Mouse (Mus musculus) hematopoietic stem cell, adult 5-6 weeks (primary cell): ENCODE results near the gene Rpain. TPM values are rescaled to one million over a fixed set of nuclear protein-coding genes. Genes with fewer than 3 reads are reported as not detected.

ENCODE experiments used
- ATAC-seq, 2 experiments: fragments of 125-278 bp in 1 of 2; replicated peaks in 1 of 2; 2 replicates each; pipeline ENCODE4 v1.8.0; 2016 to 2017; ENCODE audit warnings: inconsistent platforms in 2 of 2, mild to moderate bottlenecking in 2 of 2, moderate number of reproducible peaks in 2 of 2, low read depth in 1 of 2, moderate TSS enrichment in 1 of 2; ENCODE audit not compliant: low FRiP score in 2 of 2, poor library complexity in 2 of 2, severe bottlenecking in 2 of 2, insufficient read depth in 1 of 2, low TSS enrichment in 1 of 2
- total RNA-seq: library from RNA; stranded (forward); fragments of 172-1452, 232-1000 nt; gene quantifications from 2 replicates; pipeline ENCODE4 v1.2.3, GENCODE M21; 2017

Gene Rpain
- 28.5 and 32.5 TPM in 2 replicates for total RNA-seq

- ATAC-seq: peak; percentile 90 to 91
These were observed at the start of gene Rpain, which contains the start of gene Nup88 for GRCm38 (mm10) chr11:70969821-70970559. TSS of gene Rpain (plus strand) at chr11:70970213. TSS of gene Nup88 (minus strand) at chr11:70969973.

GRCm38 (mm10) chr11:70931461-70931860 lies 38.6 kb upstream of the Rpain start:
- ATAC-seq: no peak

GRCm38 (mm10) chr11:70935316-70935715 lies 34.7 kb upstream of the Rpain start:
- ATAC-seq: no peak

- ATAC-seq: no peak
These were observed 27.4 kb upstream of the Rpain start for GRCm38 (mm10) chr11:70942596-70942995.

GRCm38 (mm10) chr11:70943651-70944050 lies 26.4 kb upstream of the Rpain start:
- no peak for ATAC-seq

GRCm38 (mm10) chr11:70944935-70945817 lies 24.8 kb upstream of the Rpain start:
- ATAC-seq: no peak

GRCm38 (mm10) chr11:70954711-70955110 lies 15.3 kb upstream of the Rpain start:
- ATAC-seq: no peak

GRCm38 (mm10) chr11:70960786-70961554 lies 9.0 kb upstream of the Rpain start:
- no peak for ATAC-seq

GRCm38 (mm10) chr11:70964222-70964907 lies 5.6 kb upstream of the Rpain start:
- ATAC-seq: no peak

GRCm38 (mm10) chr11:70969271-70969794 lies 680 bp upstream of the Rpain start:
- ATAC-seq: peak; percentile 3 to 26; a peak in 2 of 4 replicates

GRCm38 (mm10) chr11:70970560-70971540 lies 837 bp downstream of the Rpain start:
- ATAC-seq: peak; percentile 27 to 29

GRCm38 (mm10) chr11:70972586-70972985 lies 2.6 kb downstream of the Rpain start:
- ATAC-seq: no peak

- ATAC-seq: no peak
These were observed 3.9 kb downstream of the Rpain start for GRCm38 (mm10) chr11:70973947-70974346.

GRCm38 (mm10) chr11:70975193-70975592 lies 5.2 kb downstream of the Rpain start:
- ATAC-seq: no peak

GRCm38 (mm10) chr11:70977293-70977692 lies 7.3 kb downstream of the Rpain start:
- no peak for ATAC-seq

- no peak for ATAC-seq
These were observed 10.2 kb downstream of the Rpain start for GRCm38 (mm10) chr11:70980232-70980631.
